Mouse (Mus musculus): ENCODE measurements around the gene Ints12.

GRCm38 (mm10) chr3:133111741-133112140 is 20.1 kb downstream of the Ints12 start:
- TF ChIP-seq CTCF (IDR thresholded peaks at IDR 0.05; ENCODE audit: extremely low read depth, insufficient read depth, insufficient read length, insufficient replicate concordance) (no peak), POLR2A (IDR thresholded peaks at IDR 0.05; ENCODE audit: low read depth, low read length) (no peak)

Measured in spleen, adult 2 months (tissue).